Mouse (Mus musculus) neural tube, embryonic 14.5 days (tissue): ENCODE data around the gene Rnf144a. TPM values are rescaled to one million over a fixed set of nuclear protein-coding genes. Genes with fewer than 3 reads are reported as not detected.

Source experiments
- ATAC-seq: fragments of 200-750 bp; cut with Nextera tagmentation; 2 replicates; pipeline ENCODE4 v1.8.0; 2017; ENCODE audit warnings: low read depth, mild to moderate bottlenecking, moderate TSS enrichment, moderate library complexity
- H3K27ac ChIP-seq: fragments of 300-500 bp; sonication (generic); 2 replicates; pipeline ENCODE4 v1.5.1; 2014; ENCODE audit warnings: low read depth, mild to moderate bottlenecking, control low read depth, low read length, moderate library complexity, mixed read lengths
- H3K27me3 ChIP-seq: fragments of 300-500 bp; sonication (generic); 2 replicates; pipeline ENCODE4 v1.6.1; 2014; ENCODE audit warnings: low read length; ENCODE audit not compliant: control insufficient read depth, insufficient read depth
- H3K36me3 ChIP-seq: fragments of 300-500 bp; sonication (generic); 2 replicates; pipeline ENCODE4 v1.6.1; 2014; ENCODE audit warnings: low read length, mixed read lengths; ENCODE audit not compliant: control insufficient read depth, insufficient read depth
- H3K4me1 ChIP-seq: fragments of 300-500 bp; sonication (generic); 2 replicates; pipeline ENCODE4 v1.6.1; 2014; ENCODE audit warnings: low read length; ENCODE audit not compliant: control insufficient read depth, insufficient read depth
- H3K4me2 ChIP-seq: fragments of 300-500 bp; sonication (generic); 2 replicates; pipeline ENCODE4 v1.6.1; 2014; ENCODE audit warnings: mild to moderate bottlenecking, low read depth, low read length, control low read depth
- H3K4me3 ChIP-seq: fragments of 300-500 bp; sonication (generic); 2 replicates; pipeline ENCODE4 v1.5.1; 2014; ENCODE audit warnings: low read depth, low read length, control low read depth, mixed read lengths
- H3K9ac ChIP-seq: fragments of 300-500 bp; sonication (generic); replicated peaks from 2 replicates; pipeline ENCODE4 v1.6.1; 2014; ENCODE audit warnings: low read depth, mild to moderate bottlenecking, control low read depth, low read length, mixed read lengths
- H3K9me3 ChIP-seq: fragments of 300-500 bp; sonication (generic); 2 replicates; pipeline ENCODE4 v1.6.1; 2016; ENCODE audit warnings: low read length; ENCODE audit not compliant: control insufficient read depth
- WGBS: fragments of 180-500 bp; shearing (Covaris S2); extraction: QIAGEN DNeasy Blood & Tissue Kit; methylation state at CpG from one replicate; pipeline ENCODE4 v1.1.7; 2014; 5-methylcytosine and 5-hydroxymethylcytosine counted together
- polyA plus RNA-seq: library from polyadenylated mRNA; unstranded; fragments of >200 nt; fragmentation: Nextera tagmentation; extraction: Ambion mirVana; gene quantifications from 2 replicates; pipeline ENCODE4 v1.2.1, GENCODE M21; 2014

The Rnf144a gene
- polyA plus RNA-seq, 1 experiment from 2014 or later: 24.1 TPM

GRCm38 (mm10) chr12:26413961-26414411 lies 1.1 kb downstream of the Rnf144a start:
- H3K9ac ChIP-seq: peak overlapping the region; percentile 98
- H3K36me3 ChIP-seq: no peaks in the 10 kb centered on the region
- no peak overlapping the region for H3K27ac ChIP-seq
- 0 out of 2 replicates have a peak, but pooled peaks have one; percentile 2 for ATAC-seq
- H3K9me3 ChIP-seq: no peaks in the 10 kb centered on the region
- no peaks in the 10 kb centered on the region for H3K27me3 ChIP-seq
- H3K4me1 ChIP-seq: peaks cover 30% of the 10 kb centered on the region
- peak overlapping the region; percentile 93 for H3K4me2 ChIP-seq
- WGBS: 4% methylated on average over 8 of the region's 8 CpGs
- peak overlapping the region; percentile 95 for H3K4me3 ChIP-seq

GRCm38 (mm10) chr12:26412802-26413201 lies 2.3 kb downstream of the Rnf144a start:
- H3K27me3 ChIP-seq: no peaks in the 10 kb centered on the region
- H3K4me3 ChIP-seq: 0 out of 2 replicates have a peak overlapping the region, but pooled peaks have one; percentile 4
- no peak for ATAC-seq
- H3K4me2 ChIP-seq: peak overlapping the region; percentile 93
- WGBS: 68% methylated on average over 6 of the region's 6 CpGs
- peaks cover 30% of the 10 kb centered on the region for H3K4me1 ChIP-seq
- H3K9ac ChIP-seq: 0 out of 2 replicates have a peak overlapping the region, but pooled peaks have one; percentile 3
- H3K9me3 ChIP-seq: no peaks in the 10 kb centered on the region
- H3K36me3 ChIP-seq: no peaks in the 10 kb centered on the region
- H3K27ac ChIP-seq: no peak overlapping the region

- H3K27ac ChIP-seq: no peak overlapping the region
Measured at GRCm38 (mm10) chr12:26411841-26412450, 3.1 kb downstream of the Rnf144a start.

GRCm38 (mm10) chr12:26410443-26410842 lies 4.6 kb downstream of the Rnf144a start:
- H3K4me1 ChIP-seq: peaks cover 33% of the 10 kb centered on the region
- H3K27me3 ChIP-seq: no peaks in the 10 kb centered on the region
- H3K36me3 ChIP-seq: no peaks in the 10 kb centered on the region
- H3K27ac ChIP-seq: no peak overlapping the region
- no peak for ATAC-seq
- no peaks in the 10 kb centered on the region for H3K9me3 ChIP-seq
- no peak overlapping the region for H3K4me2 ChIP-seq
- WGBS: 82% methylated on average over 3 of the region's 3 CpGs
- H3K9ac ChIP-seq: no peak overlapping the region
- H3K4me3 ChIP-seq: no peak overlapping the region

More at GRCm38 (mm10) chr12:26411841-26412450, 3.1 kb downstream of the Rnf144a start:
- ATAC-seq: no peak
- no peaks in the 10 kb centered on the region for H3K27me3 ChIP-seq
- peaks cover 30% of the 10 kb centered on the region for H3K4me1 ChIP-seq
- H3K9me3 ChIP-seq: no peaks in the 10 kb centered on the region
- peak overlapping the region; percentile 1; the same call in 1 of the 2 replicates for H3K4me3 ChIP-seq
- H3K36me3 ChIP-seq: no peaks in the 10 kb centered on the region
- 44% methylated on average over 10 of the region's 10 CpGs for WGBS
- no peak overlapping the region for H3K9ac ChIP-seq
- peak overlapping the region; percentile 93; the same call in 1 of the 2 replicates for H3K4me2 ChIP-seq

GRCm38 (mm10) chr12:26408707-26409106 lies 6.3 kb downstream of the Rnf144a start:
- ATAC-seq: no peak
- Histone ChIP-seq H3K4me3 (no peak overlapping the region), H3K4me2 (no peak overlapping the region), H3K27ac (no peak overlapping the region), H3K4me1 (peaks cover 29% of the 10 kb centered on the region), H3K27me3 (no peaks in the 10 kb centered on the region), H3K9ac (no peak overlapping the region), H3K9me3 (no peaks in the 10 kb centered on the region), H3K36me3 (no peaks in the 10 kb centered on the region)
- WGBS: 70% methylated on average over 9 of the region's 9 CpGs

- ATAC-seq: no peak
- H3K9ac ChIP-seq: no peak overlapping the region
- no peak overlapping the region for H3K4me2 ChIP-seq
- peaks cover 7% of the 10 kb centered on the region; the same call in 1 of the 2 replicates for H3K4me1 ChIP-seq
- H3K27ac ChIP-seq: no peak overlapping the region
- no peak overlapping the region for H3K4me3 ChIP-seq
- 89% methylated on average over 11 of the region's 11 CpGs for WGBS
- H3K36me3 ChIP-seq: no peaks in the 10 kb centered on the region
- H3K9me3 ChIP-seq: no peaks in the 10 kb centered on the region
- no peaks in the 10 kb centered on the region for H3K27me3 ChIP-seq
Measured at GRCm38 (mm10) chr12:26404781-26405702, 10.0 kb downstream of the Rnf144a start.

GRCm38 (mm10) chr12:26403372-26404125 lies 11.5 kb downstream of the Rnf144a start:
- H3K4me1 ChIP-seq: peaks cover 7% of the 10 kb centered on the region; the same call in 1 of the 2 replicates
- no peaks in the 10 kb centered on the region for H3K9me3 ChIP-seq
- ATAC-seq: no peak
- no peak overlapping the region for H3K4me2 ChIP-seq
- H3K36me3 ChIP-seq: no peaks in the 10 kb centered on the region
- H3K9ac ChIP-seq: no peak overlapping the region
- no peak overlapping the region for H3K4me3 ChIP-seq
- no peak overlapping the region for H3K27ac ChIP-seq
- WGBS: 83% methylated on average over 16 of the region's 16 CpGs
- no peaks in the 10 kb centered on the region for H3K27me3 ChIP-seq

GRCm38 (mm10) chr12:26401696-26402470 lies 13.2 kb downstream of the Rnf144a start:
- Histone ChIP-seq H3K27ac (no peak overlapping the region), H3K4me1 (peaks cover 7% of the 10 kb centered on the region; the same call in 1 of the 2 replicates), H3K9me3 (no peaks in the 10 kb centered on the region), H3K36me3 (no peaks in the 10 kb centered on the region), H3K9ac (no peak overlapping the region), H3K4me3 (no peak overlapping the region), H3K27me3 (no peaks in the 10 kb centered on the region), H3K4me2 (no peak overlapping the region)
- no peak for ATAC-seq
- 84% methylated on average over 10 of the region's 10 CpGs for WGBS
